Mouse (Mus musculus): Measurements from ENCODE around the gene Rdh11. TPM values are rescaled to one million over a fixed set of nuclear protein-coding genes. Genes with fewer than 3 reads are reported as not detected.
"Not testable (repeated sequence)": the region's sequence is repeated elsewhere in the genome, so short reads cannot be mapped to it uniquely, and the experiment has no call there.

Gene Rdh11
- total RNA-seq (2021) = 10 to 100 TPM; 15.5 to 16.9 TPM
- long read RNA-seq, experiment 1, transcript Rdh11-203 (7 exons, 3,262 nt) = major isoform, 8 of 13 reads
- long read RNA-seq, experiment 1, partial matches to known transcripts = 0 of 13 reads
- long read RNA-seq, experiment 1, other reads (novel, unspliced or antisense) = 5 of 13 reads
- long read RNA-seq, experiment 2, transcript Rdh11-203 (7 exons, 3,262 nt) = major isoform, 5 of 8 reads
- long read RNA-seq, experiment 2, partial matches to known transcripts = 0 of 8 reads
- long read RNA-seq, experiment 2, other reads (novel, unspliced or antisense) = 2 of 8 reads

- DNase-seq = no peak
These were observed at the start of gene Rdh11 for GRCm38 (mm10) chr12:79192193-79192592. Rdh11 (minus strand) TSS chr12:79192293.

GRCm38 (mm10) chr12:79235485-79236080 lies 43.5 kb upstream of the Rdh11 start:
- no peak for DNase-seq

- DNase-seq = no peak
These were observed 25.4 kb upstream of the Rdh11 start for GRCm38 (mm10) chr12:79217511-79217910.

GRCm38 (mm10) chr12:79211447-79211846 lies 19.4 kb upstream of the Rdh11 start:
- no peak for DNase-seq

GRCm38 (mm10) chr12:79208703-79209464 lies 16.8 kb upstream of the Rdh11 start, which contains the start of gene Rdh12:
Rdh12 (plus strand) TSS chr12:79208914.
- DNase-seq = peak; percentile 66

- DNase-seq = no peak
These were observed 9.8 kb upstream of the Rdh11 start for GRCm38 (mm10) chr12:79201882-79202281.

- DNase-seq = no peak
These were observed 5.0 kb upstream of the Rdh11 start for GRCm38 (mm10) chr12:79197105-79197504.

GRCm38 (mm10) chr12:79193441-79193840 lies 1.3 kb upstream of the Rdh11 start:
- DNase-seq = peak; percentile 83

GRCm38 (mm10) chr12:79191701-79192100 lies 392 bp downstream of the Rdh11 start:
- DNase-seq = peak; percentile 84

- peak; percentile 68 for DNase-seq
These were observed 991 bp downstream of the Rdh11 start for GRCm38 (mm10) chr12:79190931-79191673.

- DNase-seq = not testable (repeated sequence)
These were observed 6.9 kb downstream of the Rdh11 start for GRCm38 (mm10) chr12:79185160-79185559.

GRCm38 (mm10) chr12:79175998-79176397 lies 16.1 kb downstream of the Rdh11 start:
- no peak for DNase-seq

GRCm38 (mm10) chr12:79173721-79174120 lies 18.4 kb downstream of the Rdh11 start:
- no peak for DNase-seq

GRCm38 (mm10) chr12:79172019-79172941 lies 19.8 kb downstream of the Rdh11 start, which contains the start of gene Vti1b:
Vti1b (minus strand) TSS chr12:79172667.
- DNase-seq = peak; percentile 92

- no peak for DNase-seq
These were observed 20.7 kb downstream of the Rdh11 start for GRCm38 (mm10) chr12:79171269-79171995.

- no peak for DNase-seq
These were observed 21.7 kb downstream of the Rdh11 start for GRCm38 (mm10) chr12:79170421-79170820.

- DNase-seq = no peak
These were observed 22.9 kb downstream of the Rdh11 start for GRCm38 (mm10) chr12:79169173-79169572.

GRCm38 (mm10) chr12:79162876-79163275 lies 29.2 kb downstream of the Rdh11 start:
- no peak for DNase-seq

GRCm38 (mm10) chr12:79149653-79150052 lies 42.4 kb downstream of the Rdh11 start:
- no peak for DNase-seq

- no peak for DNase-seq
These were observed 50.7 kb downstream of the Rdh11 start for GRCm38 (mm10) chr12:79141384-79141783.

Data from adrenal gland, postnatal 10 days (tissue).